Comparison of ENCODE assay signal across 12 mouse cellular contexts in genomic region chr5:120135823-120136222, GRCm38 (mm10). TPM values are rescaled to one million over a fixed set of nuclear protein-coding genes. Genes with fewer than 3 reads are reported as not detected.
A peak's percentile ranks its signal among the peaks of the same experiment; 100 is the strongest.
DNase-seq lines count a peak whose midpoint lies in the region; ATAC-seq and TF ChIP-seq lines count a peak whose summit lies in the region.
"Had no signal": no experiment of that assay in that cellular context is flagged by ENCODE, and none has a peak within 500 bp of the region (broad histone marks: within the 10 kb centered on the region; RNA-seq: fewer than 3 reads in every experiment).

No protein-coding gene starts in this region.

- H3K27me3 ChIP-seq in intestine, embryonic 16.5 days (replicated peaks; ENCODE audit: control insufficient read depth, insufficient read depth, low read length): no peaks in the 10 kb centered on the region
- H3K27me3 ChIP-seq in intestine, postnatal 0 days (replicated peaks; ENCODE audit: control insufficient read depth, insufficient read depth, low read length): no peaks in the 10 kb centered on the region
- no peaks in the 10 kb centered on the region for H3K27me3 ChIP-seq in hindbrain, embryonic 14.5 days (ENCODE audit: control insufficient read depth, insufficient read depth, low read length)
- H3K27me3 ChIP-seq in midbrain, embryonic 11.5 days (ENCODE audit: control insufficient read depth, insufficient read depth, low read length): peaks cover 2% of the 10 kb centered on the region
- H3K27me3 ChIP-seq: limb, embryonic 15.5 days had no signal

- no peak overlapping the region for H3K4me3 ChIP-seq in intestine, embryonic 16.5 days (ENCODE audit: low read length)
- H3K4me3 ChIP-seq in intestine, postnatal 0 days (ENCODE audit: low read depth, low read length): no peak overlapping the region
- H3K4me3 ChIP-seq in hindbrain, embryonic 14.5 days (replicated peaks; ENCODE audit: low read length): no peak overlapping the region
- no peak overlapping the region for H3K4me3 ChIP-seq in midbrain, embryonic 11.5 days (ENCODE audit: low read depth, low read length)
- H3K4me3 ChIP-seq: limb, embryonic 15.5 days had no signal

- no peak overlapping the region for H3K4me2 ChIP-seq in intestine, embryonic 16.5 days (ENCODE audit: low read depth, low read length)
- H3K4me2 ChIP-seq in intestine, postnatal 0 days (replicated peaks; ENCODE audit: low read depth): no peak overlapping the region
- H3K4me2 ChIP-seq in hindbrain, embryonic 14.5 days (replicated peaks): no peak overlapping the region
- H3K4me2 ChIP-seq in midbrain, embryonic 11.5 days: no peak overlapping the region
- H3K4me2 ChIP-seq: limb, embryonic 15.5 days had no signal

- DNase-seq in hindbrain, embryonic 14.5 days (ENCODE audit: low spot score): no peak
- DNase-seq in midbrain, embryonic 11.5 days (ENCODE audit: low spot score, missing footprints): no peak
- no peak for DNase-seq in thymus, postnatal 10 days (ENCODE audit: low spot score in 2 of 2)
- DNase-seq in cerebellum, postnatal 14 days: no peak
- DNase-seq in thymus, postnatal 4 days: no peak
- DNase-seq: cerebellum, postnatal 10 days; gastrocnemius, postnatal 10 days had no signal

- TF ChIP-seq CTCF in intestine, postnatal 0 days (IDR thresholded peaks at IDR 0.05; ENCODE audit: low read depth): no peak

- H3K9ac ChIP-seq in intestine, embryonic 16.5 days (ENCODE audit: low read depth, low read length): no peak overlapping the region
- H3K9ac ChIP-seq in intestine, postnatal 0 days (ENCODE audit: low read depth, low read length): no peak overlapping the region
- H3K9ac ChIP-seq in hindbrain, embryonic 14.5 days: 0 out of 2 replicates have a peak overlapping the region, but pooled peaks have one; percentile 4
- no peak overlapping the region for H3K9ac ChIP-seq in midbrain, embryonic 11.5 days (ENCODE audit: low read length)
- H3K9ac ChIP-seq: limb, embryonic 15.5 days had no signal

- H3K9me3 ChIP-seq in intestine, embryonic 16.5 days (ENCODE audit: control insufficient read depth, low read length): no peaks in the 10 kb centered on the region
- H3K9me3 ChIP-seq in intestine, postnatal 0 days (ENCODE audit: control insufficient read depth): no peaks in the 10 kb centered on the region
- no peaks in the 10 kb centered on the region for H3K9me3 ChIP-seq in hindbrain, embryonic 14.5 days (ENCODE audit: control insufficient read depth, low read length)
- H3K9me3 ChIP-seq in midbrain, embryonic 11.5 days (ENCODE audit: control insufficient read depth, low read length): no peaks in the 10 kb centered on the region
- H3K9me3 ChIP-seq: limb, embryonic 15.5 days had no signal

- peaks cover 8% of the 10 kb centered on the region for H3K36me3 ChIP-seq in intestine, embryonic 16.5 days (ENCODE audit: control insufficient read depth, insufficient read depth, low read length)
- H3K36me3 ChIP-seq in intestine, postnatal 0 days (ENCODE audit: control insufficient read depth, insufficient read depth): peaks cover 47% of the 10 kb centered on the region
- peaks cover 14% of the 10 kb centered on the region for H3K36me3 ChIP-seq in hindbrain, embryonic 14.5 days (replicated peaks; ENCODE audit: control insufficient read depth, insufficient read depth)
- no peaks in the 10 kb centered on the region; the same call in 1 of the 2 replicates for H3K36me3 ChIP-seq in midbrain, embryonic 11.5 days (ENCODE audit: control insufficient read depth, insufficient read depth, low read length)

- 65% methylated on average over 3 of the region's 3 CpGs for WGBS in intestine, embryonic 16.5 days
- 70% methylated on average over 3 of the region's 3 CpGs for WGBS in intestine, postnatal 0 days
- WGBS in hindbrain, embryonic 14.5 days: 64% methylated on average over 3 of the region's 3 CpGs
- 47% methylated on average over 3 of the region's 3 CpGs for WGBS in midbrain, embryonic 11.5 days

- H3K27ac ChIP-seq in intestine, embryonic 16.5 days (ENCODE audit: low read length): no peak overlapping the region
- no peak overlapping the region for H3K27ac ChIP-seq in intestine, postnatal 0 days (ENCODE audit: low read depth, low read length)
- no peak overlapping the region; the same call in 1 of the 2 replicates for H3K27ac ChIP-seq in hindbrain, embryonic 14.5 days
- H3K27ac ChIP-seq in midbrain, embryonic 11.5 days (ENCODE audit: low read depth, low read length): no peak overlapping the region
- H3K27ac ChIP-seq: kidney, postnatal 0 days; limb, embryonic 15.5 days had no signal

- 0 out of 2 replicates have a peak, but pooled peaks have one; percentile 25 for ATAC-seq in intestine, embryonic 16.5 days
- ATAC-seq in intestine, postnatal 0 days: no peak
- ATAC-seq in common myeloid progenitor, adult 5-6 weeks (replicated peaks; ENCODE audit: low read depth, poor library complexity, severe bottlenecking): peak; percentile 14
- no peak for ATAC-seq in hindbrain, embryonic 14.5 days (ENCODE audit: low FRiP score)
- ATAC-seq in midbrain, embryonic 11.5 days (ENCODE audit: low FRiP score): 0 out of 2 replicates have a peak, but pooled peaks have one; percentile 1

- no peaks in the 10 kb centered on the region for H3K4me1 ChIP-seq in intestine, embryonic 16.5 days (ENCODE audit: control insufficient read depth, insufficient read depth, low read length)
- no peaks in the 10 kb centered on the region for H3K4me1 ChIP-seq in intestine, postnatal 0 days (replicated peaks; ENCODE audit: control insufficient read depth, insufficient read depth, low read length)
- H3K4me1 ChIP-seq in hindbrain, embryonic 14.5 days (replicated peaks; ENCODE audit: control insufficient read depth, insufficient read depth, low read length): peaks cover 7% of the 10 kb centered on the region
- H3K4me1 ChIP-seq in midbrain, embryonic 11.5 days (ENCODE audit: control insufficient read depth, insufficient read depth, low read length): peaks cover 5% of the 10 kb centered on the region
- H3K4me1 ChIP-seq: limb, embryonic 15.5 days had no signal

RNA-seq across cellular contexts. Expression of gene Rbm19, which starts 19.6 kb away (rescaled TPM):
- 21.6 and 23.5 TPM in 2 replicates for polyA plus RNA-seq in intestine, embryonic 16.5 days (2015; fragmentation: Nextera tagmentation; extraction: Ambion mirVana)
- polyA plus RNA-seq in intestine, postnatal 0 days (2015; fragmentation: Nextera tagmentation; extraction: Ambion mirVana): 12.0 and 14.9 TPM in 2 replicates
- 24.2 and 30.3 TPM in 2 replicates for total RNA-seq in common myeloid progenitor, adult 5-6 weeks (2017)
- polyA plus RNA-seq in hindbrain, embryonic 14.5 days (2014; fragmentation: Nextera tagmentation; extraction: Ambion mirVana): 17.5 and 20.2 TPM in 2 replicates
- 23.0 and 24.5 TPM in 2 replicates for polyA plus RNA-seq in midbrain, embryonic 11.5 days (2014; fragmentation: Nextera tagmentation; extraction: Ambion mirVana)

Comparison
In these comparisons a context has a peak if more than half of its experiments do, and no peak if none do; other contexts are left out.
1. ATAC-seq: peak in intestine, embryonic 16.5 days (single experiment), common myeloid progenitor, adult 5-6 weeks (single experiment) and midbrain, embryonic 11.5 days (single experiment); none in intestine, postnatal 0 days (single experiment) and hindbrain, embryonic 14.5 days (single experiment).